Mouse (Mus musculus) midbrain, postnatal 0 days (tissue): ENCODE data around the gene Rplp0. TPM values are rescaled to one million over a fixed set of nuclear protein-coding genes. Genes with fewer than 3 reads are reported as not detected.

Experiments used
- ATAC-seq: fragments of 200-750 bp; cut with Nextera tagmentation; 2 replicates; pipeline ENCODE4 v1.8.0; 2017; ENCODE audit warnings: moderate number of reproducible peaks, mild to moderate bottlenecking, moderate TSS enrichment, moderate library complexity; ENCODE audit not compliant: low FRiP score
- DNase-seq: peaks from one replicate; pipeline ENCODE4 v3.0.0-alpha.2; 2015; ENCODE audit warnings: low spot score
- H3K27ac ChIP-seq: fragments of 300-500 bp; sonication (generic); 2 replicates; pipeline ENCODE4 v1.5.1; 2014; ENCODE audit warnings: low read depth, mild to moderate bottlenecking, low read length, mixed read lengths
- H3K27me3 ChIP-seq: fragments of 300-500 bp; sonication (generic); 2 replicates; pipeline ENCODE4 v1.6.1; 2014; ENCODE audit warnings: low read length, control low read depth, mixed read lengths; ENCODE audit not compliant: insufficient read depth
- H3K36me3 ChIP-seq: fragments of 300-500 bp; sonication (generic); 2 replicates; pipeline ENCODE4 v1.6.1; 2014; ENCODE audit warnings: low read length, control low read depth, mixed read lengths; ENCODE audit not compliant: insufficient read depth
- H3K4me1 ChIP-seq: fragments of 300-500 bp; sonication (generic); 2 replicates; pipeline ENCODE4 v1.6.1; 2014; ENCODE audit warnings: mild to moderate bottlenecking, control low read depth, antibody characterized with exemption, low read length, mixed read lengths; ENCODE audit not compliant: insufficient read depth
- H3K4me2 ChIP-seq: fragments of 300-500 bp; sonication (generic); 2 replicates; pipeline ENCODE4 v1.6.1; 2014; ENCODE audit warnings: low read depth, mild to moderate bottlenecking, low read length, mixed read lengths; ENCODE audit not compliant: poor library complexity, severe bottlenecking
- H3K4me3 ChIP-seq: fragments of 300-500 bp; sonication (generic); 2 replicates; pipeline ENCODE4 v1.5.1; 2014; ENCODE audit warnings: low read depth, mild to moderate bottlenecking, low read length, moderate library complexity
- H3K9ac ChIP-seq: fragments of 300-500 bp; sonication (generic); replicated peaks from 2 replicates; pipeline ENCODE4 v1.6.1; 2014; ENCODE audit warnings: mild to moderate bottlenecking, low read length, moderate library complexity, mixed read lengths; ENCODE audit not compliant: poor library complexity, severe bottlenecking
- H3K9me3 ChIP-seq: fragments of 300-500 bp; sonication (generic); 2 replicates; pipeline ENCODE4 v1.6.1; 2016; ENCODE audit warnings: low read length, control low read depth
- CTCF ChIP-seq: IDR thresholded peaks from 2 replicates; pipeline ENCODE4 v1.5.1; 2016; ENCODE audit warnings: antibody characterized with exemption, mild to moderate bottlenecking
- WGBS: fragments of 180-500 bp; shearing (Covaris S2); extraction: QIAGEN DNeasy Blood & Tissue Kit; methylation state at CpG from one replicate; pipeline ENCODE4 v1.1.7; 2014; 5-methylcytosine and 5-hydroxymethylcytosine counted together
- polyA plus RNA-seq: library from polyadenylated mRNA; unstranded; fragments of >200 nt; fragmentation: Nextera tagmentation; extraction: Ambion mirVana; gene quantifications from 2 replicates; pipeline ENCODE4 v1.2.1, GENCODE M21; 2015
- total RNA-seq: library from RNA; depleted of rRNA; stranded (reverse); fragments of >200 nt; gene quantifications from 2 replicates; pipeline ENCODE4 v1.2.3, GENCODE M21; 2014

Gene Rplp0
- total and polyA plus RNA-seq, 2 experiments from 2014 or later: 779 to 1,828 TPM

- no peak for DNase-seq
- Histone ChIP-seq H3K4me2 (no peak overlapping the region), H3K27ac (no peak overlapping the region), H3K9me3 (no peaks in the 10 kb centered on the region), H3K4me1 (no peaks in the 10 kb centered on the region), H3K4me3 (no peak overlapping the region), H3K27me3 (no peaks in the 10 kb centered on the region), H3K9ac (no peak overlapping the region), H3K36me3 (peaks cover 35% of the 10 kb centered on the region)
- ATAC-seq: no peak
- 76% methylated on average over 12 of the region's 12 CpGs for WGBS
- TF ChIP-seq CTCF: no peak
These were observed 7.9 kb upstream of the Rplp0 start for GRCm38 (mm10) chr5:115551386-115551785.

DNA sequence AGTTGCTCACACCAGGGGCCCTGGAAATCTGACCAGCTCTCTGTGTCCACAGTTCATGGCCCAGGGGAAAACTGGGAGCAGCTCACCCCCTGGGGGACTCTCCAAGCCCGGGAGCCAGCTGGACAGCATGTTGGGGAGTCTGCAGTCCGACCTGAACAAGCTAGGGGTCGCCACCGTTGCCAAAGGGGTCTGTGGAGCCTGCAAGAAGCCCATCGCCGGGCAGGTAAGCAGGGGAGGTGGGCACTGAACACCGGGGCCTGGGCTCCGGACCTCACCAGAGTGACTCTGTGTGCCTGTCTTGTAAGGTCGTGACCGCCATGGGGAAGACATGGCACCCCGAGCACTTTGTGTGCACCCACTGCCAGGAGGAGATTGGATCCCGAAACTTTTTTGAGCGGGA lies 7.5 kb upstream of the Rplp0 start:
- Histone ChIP-seq H3K9ac (no peak overlapping the region), H3K4me3 (no peak overlapping the region), H3K36me3 (peaks cover 35% of the 10 kb centered on the region), H3K9me3 (no peaks in the 10 kb centered on the region), H3K27me3 (no peaks in the 10 kb centered on the region), H3K4me2 (no peak overlapping the region), H3K4me1 (no peaks in the 10 kb centered on the region), H3K27ac (no peak overlapping the region)
- 85% methylated on average over 13 of the region's 13 CpGs for WGBS
- TF ChIP-seq CTCF: no peak
- no peak for ATAC-seq
- no peak for DNase-seq

- ATAC-seq: no peak
- H3K36me3 ChIP-seq: peaks cover 35% of the 10 kb centered on the region
- no peak for TF ChIP-seq CTCF
- 87% methylated on average over 33 of the region's 33 CpGs for WGBS
- DNase-seq: no peak
- H3K9ac ChIP-seq: no peak overlapping the region
- no peaks in the 10 kb centered on the region for H3K9me3 ChIP-seq
- H3K4me1 ChIP-seq: no peaks in the 10 kb centered on the region
- H3K4me3 ChIP-seq: no peak overlapping the region
- no peaks in the 10 kb centered on the region for H3K27me3 ChIP-seq
- H3K27ac ChIP-seq: no peak overlapping the region
- H3K4me2 ChIP-seq: no peak overlapping the region
These were observed 5.4 kb upstream of the Rplp0 start for GRCm38 (mm10) chr5:115553801-115554420.

DNA sequence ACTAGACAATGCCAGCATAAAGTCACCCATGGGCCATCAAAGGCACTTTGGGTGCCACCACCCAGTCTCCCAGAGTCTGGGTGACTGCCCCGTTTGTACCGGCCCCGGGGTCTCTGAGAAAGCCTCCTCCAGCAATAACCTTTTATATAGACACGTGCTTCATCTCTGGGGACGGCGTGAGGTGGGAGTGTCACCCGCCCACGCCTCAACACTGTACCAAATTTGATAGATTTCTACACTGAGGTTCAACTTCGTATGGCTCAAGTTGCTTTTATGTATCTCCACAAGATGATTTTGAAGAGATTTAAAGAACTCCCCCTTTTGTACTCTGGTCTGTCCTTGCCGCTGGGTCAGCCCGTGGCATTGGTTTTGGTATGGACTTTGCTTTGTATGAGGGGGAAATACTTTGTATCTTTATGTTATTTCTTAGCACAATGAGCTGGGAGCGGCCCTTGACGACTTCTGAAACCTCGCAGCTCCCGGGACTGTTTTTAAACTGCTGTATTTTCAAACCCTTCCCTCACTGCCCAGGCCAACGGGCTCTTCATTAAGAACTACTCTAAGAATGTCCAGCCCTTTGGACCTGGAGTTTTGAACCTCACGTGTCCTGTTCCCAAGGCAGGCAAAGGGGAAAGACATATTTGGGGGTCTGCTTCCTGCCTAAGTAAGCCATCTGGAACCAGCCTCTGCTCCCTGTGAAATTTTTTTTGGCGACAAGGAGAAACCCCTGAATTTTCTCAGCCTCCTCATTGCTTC lies 4.6 kb upstream of the Rplp0 start:
- Histone ChIP-seq H3K4me1 (no peaks in the 10 kb centered on the region), H3K27ac (no peak overlapping the region), H3K9ac (no peak overlapping the region), H3K4me2 (no peak overlapping the region), H3K9me3 (no peaks in the 10 kb centered on the region), H3K4me3 (no peak overlapping the region), H3K27me3 (no peaks in the 10 kb centered on the region), H3K36me3 (peaks cover 33% of the 10 kb centered on the region)
- WGBS: 92% methylated on average over 18 of the region's 18 CpGs
- ATAC-seq (no peak), DNase-seq (no peak)
- no peak for TF ChIP-seq CTCF

DNA sequence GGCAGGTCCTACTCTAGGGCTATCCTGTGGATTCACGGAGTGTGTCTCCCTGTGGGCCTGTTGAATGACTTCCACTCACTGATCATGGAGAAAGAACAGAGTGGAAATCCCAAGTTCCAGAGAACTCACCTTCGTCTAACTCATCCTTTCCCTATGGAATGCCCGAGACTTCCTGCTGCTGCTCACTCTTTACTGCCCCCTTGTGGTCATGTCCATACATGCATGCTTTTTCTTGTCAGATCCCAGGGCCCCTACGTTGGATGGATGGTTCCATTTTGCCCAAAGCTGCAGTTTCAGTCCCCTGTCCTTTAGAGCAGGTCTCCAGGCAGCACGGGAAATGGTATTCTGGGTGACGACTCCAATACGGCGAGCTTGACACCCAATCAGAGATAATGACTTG lies 3.0 kb upstream of the Rplp0 start:
- Histone ChIP-seq H3K4me1 (peaks cover 4% of the 10 kb centered on the region; the same call in 1 of the 2 replicates), H3K27ac (no peak overlapping the region), H3K4me3 (no peak overlapping the region), H3K27me3 (no peaks in the 10 kb centered on the region), H3K9ac (no peak overlapping the region), H3K36me3 (peaks cover 29% of the 10 kb centered on the region), H3K9me3 (no peaks in the 10 kb centered on the region), H3K4me2 (no peak overlapping the region)
- TF ChIP-seq CTCF: peak; percentile 98
- ATAC-seq (no peak), DNase-seq (peak; percentile 76)
- WGBS: 12% methylated on average over 8 of the region's 8 CpGs

DNA sequence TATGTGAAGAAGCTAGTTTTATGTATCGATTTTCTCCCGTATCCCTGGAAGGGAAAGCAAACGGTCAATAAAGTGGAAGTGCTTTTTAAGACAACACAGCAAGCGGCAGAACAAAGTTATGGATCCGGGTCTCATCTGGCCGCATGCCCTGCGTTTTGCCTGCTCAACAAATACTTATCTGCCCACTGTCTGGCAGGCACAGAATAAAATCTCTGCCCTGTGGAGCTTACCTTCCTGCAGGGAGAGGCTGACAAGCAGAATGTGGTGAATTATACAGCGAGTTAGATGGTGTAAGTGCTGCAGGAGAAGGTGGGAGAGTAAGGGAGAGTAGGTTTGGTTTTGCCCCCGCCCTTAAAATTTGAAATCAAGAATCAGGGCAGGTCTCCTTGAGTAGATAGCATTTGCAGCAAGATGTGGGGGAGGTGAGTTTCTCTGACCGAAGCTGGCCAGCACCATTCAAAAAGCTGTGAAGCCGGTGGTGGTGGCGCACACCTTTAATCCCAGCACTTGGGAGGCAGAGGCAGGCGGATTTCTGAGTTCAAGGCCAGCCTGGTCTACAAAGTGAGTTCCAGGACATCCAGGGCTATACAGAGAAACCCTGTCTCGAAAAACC lies 979 bp upstream of the Rplp0 start:
- Histone ChIP-seq H3K4me1 (peaks cover 4% of the 10 kb centered on the region; the same call in 1 of the 2 replicates), H3K9ac (no peak overlapping the region), H3K9me3 (no peaks in the 10 kb centered on the region), H3K36me3 (peaks cover 27% of the 10 kb centered on the region), H3K27me3 (no peaks in the 10 kb centered on the region), H3K4me3 (no peak overlapping the region), H3K4me2 (no peak overlapping the region), H3K27ac (no peak overlapping the region)
- no peak for TF ChIP-seq CTCF
- ATAC-seq (no peak), DNase-seq (no peak)
- WGBS: 87% methylated on average over 14 of the region's 14 CpGs
